Mouse (Mus musculus) CD4-positive, CD25-positive, alpha-beta regulatory T cell, adult 2 months (primary cell): ENCODE results near the gene Sfxn2.
A peak's percentile ranks its signal among the peaks of the same experiment; 100 is the strongest.
"Not testable (repeated sequence)": the region's sequence is repeated elsewhere in the genome, so short reads cannot be mapped to it uniquely, and the experiment has no call there.

ENCODE experiments used
- DNase-seq: peaks from one replicate; pipeline ENCODE4 v3.0.0-alpha.2; 2012; ENCODE audit warnings: low read depth, low spot score

Sfxn2 gene

DNA sequence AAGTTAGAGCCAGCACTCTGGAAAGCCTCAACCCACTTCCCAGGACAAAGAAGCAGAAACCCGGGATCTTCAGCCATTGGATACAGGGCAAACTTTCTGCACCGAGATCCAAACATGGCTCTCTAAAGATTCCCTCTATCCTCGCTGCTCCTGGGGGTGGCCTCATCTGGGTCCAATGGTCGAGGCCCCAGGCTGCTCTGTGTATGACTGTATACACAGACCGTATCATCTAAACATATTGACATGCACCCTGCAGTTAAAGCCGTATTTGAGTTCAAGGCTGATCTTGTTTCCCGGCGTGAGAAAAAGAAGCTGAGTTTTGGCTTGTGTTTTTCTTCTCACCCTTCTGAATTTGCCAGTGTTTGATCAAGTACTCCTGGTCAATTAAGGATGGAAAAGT lies 30.4 kb upstream of the Sfxn2 start:
- DNase-seq, result no peak

DNA sequence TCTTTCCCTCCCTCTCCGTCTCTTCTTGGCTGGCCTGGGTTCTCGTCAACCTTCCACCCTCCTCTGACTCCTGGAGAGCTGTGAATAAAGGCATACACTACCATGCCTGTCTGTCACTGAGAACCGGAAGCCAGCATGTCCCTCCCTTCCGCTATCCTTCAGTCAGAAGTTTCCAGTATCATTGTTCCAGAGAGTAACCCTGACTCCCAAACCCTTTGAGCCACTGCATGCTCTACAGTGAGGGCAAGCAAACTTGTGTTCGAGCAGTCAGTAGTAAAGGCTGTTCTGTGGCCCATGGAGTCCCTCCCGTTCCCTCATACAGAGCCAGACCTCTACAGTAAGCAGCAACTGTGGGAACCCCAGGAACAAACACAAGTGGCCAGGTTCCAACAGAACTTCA lies 25.6 kb upstream of the Sfxn2 start:
- no peak for DNase-seq

DNA sequence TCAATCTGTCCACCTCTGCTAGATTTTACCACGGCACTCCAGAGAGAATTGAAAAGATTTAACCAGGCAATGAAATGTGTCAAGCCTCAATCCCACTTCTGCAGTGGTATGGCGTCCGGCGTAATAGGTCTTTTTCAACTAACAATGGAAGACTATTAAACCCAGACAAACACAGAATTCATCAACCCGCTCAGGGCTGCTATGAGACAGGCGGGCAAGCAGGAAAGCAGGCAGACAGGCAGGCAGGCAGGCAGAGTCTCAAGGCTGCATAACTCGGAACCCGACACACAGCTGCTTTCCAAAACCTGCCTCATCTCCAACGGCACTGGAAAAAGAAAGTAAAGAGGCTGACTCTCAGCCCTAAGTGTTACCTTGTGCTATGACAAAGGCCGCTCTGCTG lies 25.1 kb upstream of the Sfxn2 start:
- DNase-seq, result no peak

DNA sequence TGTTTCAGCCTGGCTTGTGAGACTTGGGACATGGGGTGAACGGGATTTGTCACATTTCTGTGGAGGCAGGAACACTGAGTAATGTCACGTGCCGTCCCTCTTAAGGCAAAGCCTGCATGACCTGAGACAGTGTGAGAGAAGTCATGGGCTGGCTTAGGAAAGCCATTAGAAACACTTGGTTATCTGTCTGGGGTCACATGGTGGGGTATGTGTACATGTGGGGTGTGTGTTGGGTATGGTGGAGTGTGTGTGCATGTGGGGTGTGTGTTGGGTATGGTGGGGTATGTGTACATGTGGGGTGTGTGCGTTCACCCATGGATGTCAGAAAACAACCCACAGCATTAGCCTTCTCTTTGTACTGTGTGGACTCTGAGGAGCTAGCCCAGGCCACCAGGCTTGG lies 22.8 kb upstream of the Sfxn2 start:
- DNase-seq, result no peak

DNA sequence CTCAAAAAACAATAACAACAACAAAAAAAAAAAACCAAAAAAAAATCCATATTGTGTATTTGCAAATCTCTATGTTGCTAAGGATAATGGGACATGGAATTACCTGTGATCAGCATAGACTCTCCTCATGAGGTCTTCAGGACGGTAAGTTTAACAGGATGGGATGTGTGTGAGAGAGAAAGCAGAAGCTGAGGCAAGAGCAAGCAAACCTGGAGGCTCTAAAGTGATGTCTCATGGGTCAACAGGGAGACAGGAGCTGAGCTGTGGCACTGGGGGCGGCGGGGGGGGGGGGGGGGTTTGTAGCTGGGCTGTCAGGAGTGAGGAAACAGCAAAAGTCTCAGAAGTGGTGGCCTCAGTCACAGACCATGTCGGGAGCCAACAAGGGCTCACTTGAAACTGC lies 20.7 kb upstream of the Sfxn2 start:
- no peak for DNase-seq

DNA sequence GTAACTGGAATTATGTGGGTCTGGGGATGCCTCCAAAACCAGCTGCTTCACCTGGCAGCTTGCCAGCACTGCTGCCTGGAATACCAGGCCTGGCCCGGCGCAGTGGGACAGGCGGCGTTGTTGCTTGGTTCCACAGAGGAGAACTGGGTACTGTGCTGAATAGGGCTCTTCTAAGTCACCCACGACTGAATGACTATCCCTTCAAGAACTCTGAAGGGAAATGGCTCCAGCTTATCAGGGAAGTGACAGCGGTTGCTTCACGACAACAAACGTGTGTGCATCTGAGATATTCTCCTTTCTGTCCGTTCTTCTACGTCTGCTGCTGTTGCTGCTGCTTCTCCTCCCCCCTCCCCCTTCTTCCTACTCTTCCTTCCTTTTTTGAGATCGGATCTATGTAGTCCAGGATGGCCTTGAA lies 19.6 kb upstream of the Sfxn2 start:
- DNase-seq, result no peak

DNA sequence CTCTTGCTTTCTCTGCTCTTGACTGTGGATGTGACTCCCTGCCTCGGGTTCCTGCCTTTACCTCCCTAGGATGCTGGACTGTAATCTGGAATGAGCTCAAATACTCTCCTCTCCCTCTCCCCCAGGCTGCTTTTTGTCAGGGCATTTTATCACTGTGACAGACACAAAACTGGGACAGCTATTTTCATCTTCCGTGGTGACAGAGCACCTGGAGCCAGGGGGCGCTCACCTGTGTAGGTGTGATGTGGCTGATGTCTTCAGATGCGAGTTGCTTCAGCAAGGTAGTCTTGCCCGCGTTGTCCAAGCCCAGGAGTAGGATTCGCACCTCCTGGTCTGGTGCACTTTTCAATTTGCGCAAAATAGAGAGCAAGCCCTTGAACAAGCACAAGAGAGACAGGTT lies 15.2 kb upstream of the Sfxn2 start:
- no peak for DNase-seq

DNA sequence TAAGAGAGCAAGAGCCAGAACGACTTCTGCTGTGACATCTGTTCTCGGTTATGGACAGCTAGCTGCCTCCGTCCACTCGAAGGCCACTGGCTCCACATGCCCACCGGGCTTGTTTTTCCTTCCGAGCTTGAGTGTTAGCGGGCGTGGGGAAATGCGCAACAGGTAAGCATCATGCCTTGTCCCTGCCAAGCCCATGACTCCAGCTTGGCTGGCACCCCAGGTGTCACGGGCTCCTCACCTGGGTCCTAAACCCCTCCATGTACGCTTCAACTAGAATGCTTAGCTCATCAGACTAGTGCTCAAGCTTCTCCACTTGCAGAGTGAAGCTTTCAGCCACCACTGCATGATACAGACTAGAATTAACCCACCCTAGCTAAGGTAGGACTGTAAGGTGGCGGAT lies 14.5 kb upstream of the Sfxn2 start:
- no peak for DNase-seq

DNA sequence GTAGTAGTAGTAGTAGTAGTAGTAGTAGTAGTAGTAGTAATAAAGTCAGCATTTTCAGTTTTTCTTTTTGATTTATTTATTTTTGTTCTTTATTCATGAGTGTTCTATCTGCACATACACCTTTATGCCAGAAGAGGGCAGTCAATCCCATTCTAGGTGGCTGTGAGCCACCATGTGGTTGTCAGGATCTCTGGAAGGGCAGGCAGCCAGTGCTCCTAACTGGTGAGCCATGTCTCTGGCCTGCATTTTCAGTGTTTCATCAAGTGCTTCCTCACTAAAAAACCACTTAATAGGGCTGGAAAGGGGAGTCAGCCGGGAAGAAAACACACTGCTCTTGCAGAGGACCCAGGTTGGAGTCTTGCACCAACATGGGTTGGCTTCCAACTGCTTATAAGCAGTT lies 11.0 kb upstream of the Sfxn2 start:
- peak; percentile 78 for DNase-seq

DNA sequence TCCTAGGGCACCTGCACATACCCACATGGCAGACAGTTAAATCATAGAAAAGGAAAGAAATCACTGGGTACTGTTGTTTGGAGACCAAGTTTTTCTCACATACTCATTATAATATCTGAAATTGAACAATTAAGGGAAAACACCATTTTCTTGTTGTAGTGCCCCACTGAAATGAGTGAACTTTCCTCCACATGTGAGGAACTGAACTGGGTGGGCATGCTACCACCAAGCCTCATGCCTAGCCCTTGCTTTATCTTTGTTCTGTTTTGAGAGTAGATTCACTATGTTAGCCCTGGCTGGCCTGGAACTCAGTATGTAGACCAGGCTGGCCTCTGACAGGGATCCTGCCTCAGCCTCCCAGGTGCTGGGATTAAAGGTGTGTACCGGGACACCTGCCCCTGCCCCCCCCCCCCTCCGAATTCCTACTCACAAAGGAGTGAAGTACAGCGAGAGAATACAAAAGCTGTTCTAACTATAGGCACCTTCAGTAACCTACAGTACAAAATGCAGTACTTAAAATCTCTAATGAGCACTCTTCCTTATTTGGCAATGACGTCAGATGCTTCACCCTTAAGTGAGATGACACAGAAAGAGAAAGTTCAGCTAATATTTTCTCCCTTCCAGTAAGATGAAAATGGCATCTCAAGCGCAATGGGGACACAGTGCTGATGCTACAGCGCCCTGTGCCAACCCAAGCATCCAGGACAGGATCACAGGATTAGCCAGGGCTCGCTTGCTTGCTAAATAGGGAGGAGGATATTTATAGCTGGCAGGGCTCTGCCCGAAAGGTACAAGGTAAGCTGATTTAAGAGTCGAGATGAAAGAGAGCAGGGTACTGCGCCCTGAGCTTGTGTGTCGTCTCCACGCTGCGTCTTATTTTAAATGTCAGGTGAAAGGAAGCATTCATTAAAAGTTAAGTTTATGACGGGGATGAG lies 10.3 kb upstream of the Sfxn2 start:
- no peak for DNase-seq

DNA sequence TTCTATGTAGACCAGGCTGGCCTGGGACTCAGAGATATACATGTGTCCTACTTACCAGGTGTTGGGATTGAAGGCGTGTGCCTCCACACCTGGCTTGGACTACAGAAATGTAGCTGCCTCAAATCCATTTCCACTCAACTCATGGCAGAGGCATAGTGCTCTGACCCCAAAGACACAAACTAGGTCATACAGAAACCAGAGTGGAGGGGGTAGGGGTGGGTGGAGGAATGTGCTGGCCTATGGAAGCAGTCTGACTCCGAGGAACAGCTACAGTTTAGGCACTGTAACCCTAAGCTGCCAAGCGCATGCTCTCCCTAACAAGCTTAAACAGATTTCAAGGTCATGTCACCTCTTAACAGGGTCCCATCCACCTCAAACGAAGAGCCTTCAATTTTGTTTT lies 9.6 kb upstream of the Sfxn2 start:
- DNase-seq, result no peak

DNA sequence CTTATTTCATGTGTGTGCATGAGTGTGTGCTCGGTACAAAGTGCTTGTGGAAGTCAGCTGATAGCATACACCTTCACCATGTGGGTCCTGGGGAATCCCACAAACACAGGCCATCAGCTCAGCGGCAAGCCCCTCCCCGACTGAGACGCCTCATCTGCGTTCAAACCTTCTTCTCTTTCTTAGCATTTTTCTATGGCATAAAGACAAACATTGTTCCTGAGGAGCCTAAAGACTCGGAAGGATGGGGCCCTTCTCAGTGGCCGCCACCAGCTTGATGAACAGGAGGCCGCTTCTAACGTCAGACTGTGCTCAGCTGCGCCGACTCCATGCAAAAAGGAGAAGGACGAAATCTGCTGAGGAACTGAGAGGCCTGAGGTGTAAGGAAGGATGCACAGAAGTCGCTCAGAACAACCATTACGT lies 9.1 kb upstream of the Sfxn2 start:
- DNase-seq, result no peak

DNA sequence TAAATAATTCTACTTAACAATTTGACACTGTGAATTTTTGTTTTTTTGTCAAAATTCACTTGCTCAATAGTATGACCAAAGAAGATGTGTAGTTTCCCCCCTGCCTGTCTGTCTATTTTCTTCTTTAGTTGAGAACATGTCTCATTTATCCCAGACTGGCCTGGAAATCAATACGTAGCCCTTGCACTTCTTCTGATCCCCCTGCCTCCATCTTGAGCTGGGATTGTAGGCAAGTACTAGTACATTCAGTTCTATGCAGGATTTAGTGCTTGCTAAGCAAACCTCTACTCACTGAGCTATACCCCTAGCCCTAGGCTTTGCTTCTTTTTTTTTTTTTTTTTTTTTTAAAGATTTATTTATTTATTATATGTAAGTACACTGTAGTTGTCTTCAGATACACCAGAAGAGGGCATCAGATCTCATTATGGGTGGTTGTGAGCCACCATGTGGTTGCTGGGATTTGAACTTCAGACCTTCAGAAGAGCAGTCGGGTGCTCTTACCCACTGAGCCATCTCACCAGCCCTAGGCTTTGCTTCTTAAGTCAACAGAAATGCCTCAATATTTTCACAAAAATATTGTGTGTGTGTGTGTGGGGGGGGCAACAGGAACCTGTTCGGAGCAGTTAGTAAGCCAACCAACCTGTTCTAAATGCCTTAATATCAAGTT lies 1.8 kb upstream of the Sfxn2 start:
- not testable (repeated sequence) for DNase-seq

DNA sequence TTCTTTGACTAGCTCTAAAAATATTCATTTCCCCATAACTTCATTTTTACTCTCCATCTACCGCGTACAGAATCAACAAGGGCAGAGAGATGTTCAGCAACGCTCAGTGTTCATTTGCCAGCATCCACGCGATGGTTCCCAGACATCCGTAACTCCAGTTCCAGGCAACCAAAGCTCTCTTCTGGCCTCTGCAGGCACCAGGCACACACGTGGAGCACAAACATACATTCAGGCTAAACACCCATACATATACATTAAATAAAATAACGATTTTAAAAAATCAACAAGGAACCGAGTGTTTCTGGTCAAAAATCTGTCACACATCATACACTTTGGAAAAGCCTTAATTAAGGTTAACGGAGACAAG lies 1.3 kb upstream of the Sfxn2 start:
- no peak for DNase-seq

DNA sequence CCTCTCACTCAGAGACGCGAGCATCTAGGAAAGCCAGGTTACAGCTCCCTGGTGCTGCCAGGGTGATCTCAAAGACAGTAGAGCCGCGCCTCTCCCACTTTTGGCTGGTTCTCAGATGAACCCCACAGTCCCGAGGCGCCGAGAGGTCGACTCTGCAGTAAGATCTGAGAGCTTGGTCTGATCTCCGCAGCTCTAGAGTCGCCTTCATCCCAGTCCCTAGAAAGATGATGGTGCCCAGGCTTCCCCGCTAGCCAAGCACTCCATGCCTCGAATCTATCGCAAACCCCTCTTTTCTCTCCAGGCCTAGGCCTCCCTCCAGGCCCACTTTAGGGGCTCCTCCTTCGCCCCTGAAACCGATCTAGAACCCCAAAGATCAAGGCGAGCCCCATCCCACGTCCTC lies 617 bp upstream of the Sfxn2 start:
- no peak for DNase-seq

DNA sequence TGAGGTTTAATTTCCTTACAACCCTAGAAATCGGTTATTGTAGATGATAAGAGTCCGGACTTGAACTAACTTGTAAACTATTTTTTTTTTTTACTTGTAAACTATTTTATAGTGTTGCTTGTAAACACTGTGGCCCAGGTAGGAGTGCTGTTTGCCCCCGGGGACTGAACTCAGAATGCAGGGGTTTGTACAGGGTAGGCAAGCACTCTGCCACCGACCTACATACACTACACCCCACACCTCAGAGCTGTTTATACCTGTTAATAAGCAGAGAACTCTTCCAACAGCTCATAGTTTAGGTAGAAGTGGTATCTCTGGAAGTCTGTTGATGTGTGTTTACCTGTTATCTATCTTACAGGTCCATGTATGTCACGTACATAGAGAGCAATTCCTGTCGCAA lies 825 bp downstream of the Sfxn2 start:
- DNase-seq, result no peak

DNA sequence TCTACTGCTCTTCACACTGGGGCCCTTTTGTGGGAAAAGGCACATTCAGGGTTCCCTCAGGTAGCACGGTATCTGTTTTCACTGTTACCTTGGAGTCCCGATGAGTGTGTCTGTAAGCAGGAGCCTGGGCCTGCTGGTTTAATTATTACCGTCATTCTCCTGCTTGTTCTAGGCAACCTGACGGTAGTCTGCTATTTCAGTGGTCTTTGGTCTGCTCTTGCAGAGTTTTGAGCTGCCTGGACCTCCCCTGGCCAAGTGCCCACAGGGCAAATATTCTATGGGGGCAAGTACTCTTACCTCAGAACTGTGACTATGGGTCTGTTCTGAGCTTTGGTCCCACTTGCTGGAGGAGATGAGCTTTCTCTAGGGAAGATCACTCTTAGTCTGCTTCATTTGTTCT lies 2.0 kb downstream of the Sfxn2 start:
- DNase-seq, result no peak

DNA sequence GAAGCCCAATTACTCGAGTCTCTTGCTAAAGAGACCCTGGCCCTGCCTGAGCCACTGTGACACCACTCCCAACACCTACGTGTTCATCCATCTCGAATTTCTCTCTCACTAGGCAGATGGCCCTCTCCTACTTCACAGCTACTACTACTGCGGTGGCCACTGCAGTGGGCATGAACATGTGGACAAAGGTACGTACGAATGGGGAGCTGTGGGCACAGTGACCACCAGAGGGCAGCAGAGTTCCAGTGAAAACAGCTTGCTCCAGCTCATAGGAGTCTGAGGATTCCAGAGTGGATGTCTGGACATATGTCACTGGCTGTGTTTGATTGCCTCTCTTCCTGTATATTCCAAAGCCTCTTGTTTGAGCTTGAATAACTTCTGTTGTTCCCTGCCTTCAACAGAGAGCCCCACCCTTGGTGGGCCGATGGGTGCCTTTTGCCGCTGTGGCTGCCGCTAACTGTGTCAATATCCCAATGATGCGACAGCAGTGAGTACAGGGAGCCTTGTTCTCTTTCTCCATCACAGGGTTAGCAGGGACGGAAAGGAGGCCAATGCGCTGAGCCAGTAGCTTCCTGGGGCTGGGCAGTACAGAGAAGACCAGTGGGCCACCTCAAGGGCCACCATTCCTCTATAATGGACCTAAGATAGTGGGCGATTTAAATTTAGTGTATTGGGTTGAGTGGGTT lies 14.8 kb downstream of the Sfxn2 start:
- peak; percentile 88 for DNase-seq

DNA sequence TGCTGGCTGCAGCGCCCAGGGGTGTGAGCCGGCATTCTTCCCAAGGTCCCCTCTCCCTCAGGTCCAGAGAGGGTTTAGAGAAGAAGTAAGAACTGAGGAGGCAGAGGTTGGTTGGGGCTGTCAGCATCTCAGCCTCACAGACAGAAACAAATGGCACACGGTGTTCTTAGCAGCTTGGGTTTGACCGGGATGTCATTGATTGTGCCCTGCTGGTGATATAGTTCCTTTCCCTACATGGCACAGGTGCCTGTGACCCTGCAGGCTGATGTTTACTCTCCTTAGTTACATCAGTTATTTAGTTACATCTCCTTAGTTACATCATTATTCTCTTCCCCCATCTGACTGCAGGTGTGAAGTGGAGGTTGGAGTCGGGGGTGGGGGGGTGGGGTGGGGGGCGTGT lies 18.4 kb downstream of the Sfxn2 start:
- DNase-seq, result no peak

DNA sequence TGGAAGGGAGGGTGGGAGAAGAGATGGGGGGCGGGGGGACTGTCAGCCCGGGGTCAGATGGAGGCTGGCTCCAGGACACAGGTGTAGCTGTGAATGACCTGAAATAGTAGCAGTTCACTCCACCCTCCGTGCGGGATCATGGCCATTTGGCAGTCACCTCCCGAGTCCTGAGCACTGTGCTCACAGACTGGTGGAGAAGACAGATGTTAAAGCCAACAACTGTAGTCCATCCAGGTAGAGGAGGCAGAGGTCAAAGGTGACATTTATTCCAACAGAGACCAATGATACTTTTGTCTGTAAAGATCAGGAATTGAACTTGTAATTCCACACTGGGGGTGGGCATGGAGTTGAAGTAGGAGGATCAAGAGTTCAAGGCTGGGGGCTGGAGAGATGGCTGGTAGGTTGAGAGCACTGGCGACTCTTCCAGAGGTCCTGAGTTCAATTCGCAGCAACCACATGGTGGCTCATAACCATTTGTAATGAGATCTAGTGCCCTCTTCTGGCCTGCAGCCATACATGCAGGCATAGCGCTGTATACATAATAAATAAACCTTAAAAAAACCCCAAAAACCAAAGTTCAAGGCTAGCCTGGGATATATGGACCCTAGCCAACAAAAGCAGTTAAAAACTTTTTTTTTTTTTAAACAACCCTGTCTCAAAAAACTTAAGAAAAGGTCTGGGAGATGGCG lies 19.7 kb downstream of the Sfxn2 start:
- DNase-seq, result peak; percentile 29

DNA sequence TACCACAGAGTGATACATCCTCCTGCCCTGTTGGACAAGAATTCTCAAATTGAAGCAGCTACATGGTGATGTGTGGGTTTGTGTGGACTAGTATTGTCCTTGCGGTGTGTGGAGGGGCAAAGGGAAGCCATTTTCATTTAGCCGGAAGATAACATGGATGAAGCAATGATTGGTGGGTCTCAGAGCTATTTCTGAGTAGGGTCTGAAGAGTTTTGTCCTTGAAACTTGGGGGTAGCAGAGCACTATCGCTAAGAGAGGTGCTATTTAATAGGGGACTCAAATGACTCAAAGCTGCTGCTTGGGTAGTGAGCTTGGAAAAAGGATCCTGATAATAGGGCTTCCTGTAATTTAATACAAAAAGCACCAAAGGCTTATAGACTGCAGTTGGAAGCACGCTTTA lies 25.0 kb downstream of the Sfxn2 start:
- no peak for DNase-seq

DNA sequence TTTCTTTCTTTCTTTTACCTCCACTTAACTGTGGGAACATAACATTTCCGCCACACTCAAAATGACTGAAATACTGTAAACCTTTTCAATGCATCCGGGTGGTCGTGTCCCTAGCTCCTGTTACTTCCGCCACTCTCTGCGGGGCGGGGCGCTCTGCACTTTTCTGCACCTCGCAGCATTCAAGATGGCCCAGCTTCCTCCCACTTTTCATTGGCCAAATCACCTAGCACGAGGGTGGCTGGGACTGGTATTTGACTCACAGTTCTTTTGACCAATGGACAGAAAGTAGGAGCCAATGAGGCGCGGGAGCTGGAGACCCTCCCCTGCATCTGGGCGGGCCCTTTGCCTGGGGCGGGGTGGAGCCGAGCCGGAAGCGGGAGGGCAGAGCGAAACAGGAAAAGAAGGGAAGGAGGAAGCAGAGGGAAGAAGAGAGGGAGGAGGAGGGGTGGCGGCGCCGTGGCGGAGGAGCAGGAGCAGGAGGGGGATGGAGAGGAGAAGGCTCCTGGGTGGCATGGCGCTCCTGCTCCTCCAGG lies 25.6 kb downstream of the Sfxn2 start, which contains the start of gene Wbp1l:
Wbp1l (plus strand) TSS at position 365 of the 533 bp plus-strand sequence.
- DNase-seq, result peak; percentile 99
